9 mouse cellular contexts compared by ENCODE assay signal in genomic region chr1:45837736-45838135, GRCm38 (mm10). TPM values are rescaled to one million over a fixed set of nuclear protein-coding genes. Genes with fewer than 3 reads are reported as not detected.
DNase-seq lines count a peak whose midpoint lies in the region; ATAC-seq and TF ChIP-seq lines count a peak whose summit lies in the region.
"Had no signal": no experiment of that assay in that cellular context is flagged by ENCODE, and none has a peak within 500 bp of the region (broad histone marks: within the 10 kb centered on the region; RNA-seq: fewer than 3 reads in every experiment).

No protein-coding gene starts in this region.

- WGBS in midbrain, postnatal 0 days = 64% methylated on average over 4 of the region's 4 CpGs
- WGBS in midbrain, embryonic 10.5 days = 93% methylated on average over 4 of the region's 4 CpGs
- 77% methylated on average over 4 of the region's 4 CpGs for WGBS in neural tube, embryonic 15.5 days

- H3K27ac ChIP-seq in midbrain, postnatal 0 days (ENCODE audit: low read depth, low read length) = no peak overlapping the region
- no peak overlapping the region for H3K27ac ChIP-seq in midbrain, embryonic 10.5 days (replicated peaks)
- no peak overlapping the region for H3K27ac ChIP-seq in neural tube, embryonic 15.5 days (replicated peaks)

- no peak overlapping the region for H3K4me2 ChIP-seq in midbrain, postnatal 0 days (ENCODE audit: low read depth, low read length, poor library complexity, severe bottlenecking)
- no peak overlapping the region for H3K4me2 ChIP-seq in neural tube, embryonic 15.5 days

- H3K9ac ChIP-seq in midbrain, postnatal 0 days (replicated peaks; ENCODE audit: low read length, poor library complexity, severe bottlenecking) = no peak overlapping the region
- H3K9ac ChIP-seq in neural tube, embryonic 15.5 days (replicated peaks) = no peak overlapping the region

- H3K36me3 ChIP-seq in midbrain, postnatal 0 days (ENCODE audit: insufficient read depth, low read length) = no peaks in the 10 kb centered on the region
- no peaks in the 10 kb centered on the region for H3K36me3 ChIP-seq in midbrain, embryonic 10.5 days
- H3K36me3 ChIP-seq in neural tube, embryonic 15.5 days = no peaks in the 10 kb centered on the region

- peak; percentile 73 for DNase-seq in midbrain, postnatal 0 days (ENCODE audit: low spot score)
- no peak for DNase-seq in midbrain, embryonic 10.5 days (ENCODE audit: low spot score)
- peak; percentile 100 for DNase-seq in fibroblast of lung, adult 2 months (ENCODE audit: low read depth)
- DNase-seq in heart, postnatal 36 days = peak; percentile 60 to 66
- DNase-seq in left cerebral cortex, adult 18-20 months (ENCODE audit: low spot score in 2 of 2) = peak; percentile 13 to 34
- peak; percentile 49 for DNase-seq in ovary, postnatal 36 days (ENCODE audit: low spot score)
- no peak for DNase-seq in thymus, postnatal 4 days

- H3K9me3 ChIP-seq in midbrain, postnatal 0 days (ENCODE audit: low read length) = no peaks in the 10 kb centered on the region
- H3K9me3 ChIP-seq in midbrain, embryonic 10.5 days (replicated peaks) = no peaks in the 10 kb centered on the region
- no peaks in the 10 kb centered on the region for H3K9me3 ChIP-seq in neural tube, embryonic 15.5 days (replicated peaks)

- intact Hi-C loops in heart, postnatal 36 days (cut with DNase I) = no loop called here

- no peaks in the 10 kb centered on the region for H3K4me1 ChIP-seq in midbrain, postnatal 0 days (ENCODE audit: insufficient read depth, low read length)
- no peaks in the 10 kb centered on the region for H3K4me1 ChIP-seq in midbrain, embryonic 10.5 days
- H3K4me1 ChIP-seq in neural tube, embryonic 15.5 days = no peaks in the 10 kb centered on the region

- no peaks in the 10 kb centered on the region for H3K27me3 ChIP-seq in midbrain, postnatal 0 days (ENCODE audit: insufficient read depth, low read length)
- H3K27me3 ChIP-seq in midbrain, embryonic 10.5 days (ENCODE audit: low read depth, poor library complexity, severe bottlenecking) = no peaks in the 10 kb centered on the region
- no peaks in the 10 kb centered on the region for H3K27me3 ChIP-seq in neural tube, embryonic 15.5 days (replicated peaks)

- ATAC-seq in midbrain, postnatal 0 days (ENCODE audit: low FRiP score) = no peak
- ATAC-seq in neural tube, embryonic 15.5 days (ENCODE audit: low FRiP score) = no peak

- TF ChIP-seq CTCF in midbrain, postnatal 0 days (IDR thresholded peaks at IDR 0.05) = no peak

- H3K4me3 ChIP-seq in midbrain, postnatal 0 days (ENCODE audit: low read depth, low read length) = no peak overlapping the region
- H3K4me3 ChIP-seq in midbrain, embryonic 10.5 days = no peak overlapping the region
- no peak overlapping the region for H3K4me3 ChIP-seq in neural tube, embryonic 15.5 days (replicated peaks)

RNA-seq across cellular contexts. Expression of gene Wdr75, which starts 42.8 kb away (rescaled TPM):
- 159 and 237 TPM in 2 replicates for total RNA-seq in midbrain, postnatal 0 days (2014; rRNA removed)
- polyA plus RNA-seq in midbrain, postnatal 0 days (2015; fragmentation: Nextera tagmentation; extraction: Ambion mirVana) = 36.6 and 38.1 TPM in 2 replicates
- polyA plus RNA-seq in midbrain, embryonic 10.5 days (2016; fragmentation: Nextera tagmentation; extraction: Ambion mirVana) = 85.3 and 91.4 TPM in 2 replicates
- total RNA-seq in heart, postnatal 36 days (2021) = 10 to 100 TPM; 16.7 to 22.5 TPM
- 10 to 100 TPM; 39.4 to 42.1 TPM for total RNA-seq in left cerebral cortex, adult 18-20 months (2021)
- 55.8 and 58.6 TPM in 2 replicates for polyA plus RNA-seq in neural tube, embryonic 15.5 days (2015; fragmentation: Nextera tagmentation; extraction: Ambion mirVana)

RNA-seq across cellular contexts. Expression of gene Gm5269, which starts 52.3 kb away (rescaled TPM):
- total RNA-seq in midbrain, postnatal 0 days (2014; rRNA removed) = not detected in 2 replicates
- polyA plus RNA-seq in midbrain, postnatal 0 days (2015; fragmentation: Nextera tagmentation; extraction: Ambion mirVana) = not detected in 2 replicates
- polyA plus RNA-seq in midbrain, embryonic 10.5 days (2016; fragmentation: Nextera tagmentation; extraction: Ambion mirVana) = not detected in 2 replicates
- not detected for total RNA-seq in heart, postnatal 36 days (2021)
- not detected for total RNA-seq in left cerebral cortex, adult 18-20 months (2021)
- polyA plus RNA-seq in neural tube, embryonic 15.5 days (2015; fragmentation: Nextera tagmentation; extraction: Ambion mirVana) = not detected in 2 replicates
- polyA plus RNA-seq: limb, embryonic 11.5 days had no signal

Comparison
In these comparisons a context has a peak if more than half of its experiments do, and no peak if none do; other contexts are left out.
1. DNase-seq: peak in midbrain, postnatal 0 days (single experiment), fibroblast of lung, adult 2 months (single experiment), heart, postnatal 36 days (2 of 2), left cerebral cortex, adult 18-20 months (2 of 2) and ovary, postnatal 36 days (single experiment); none in midbrain, embryonic 10.5 days (single experiment) and thymus, postnatal 4 days (single experiment).